Mouse (Mus musculus): Measurements from ENCODE around the gene Fyco1. TPM values are rescaled to one million over a fixed set of nuclear protein-coding genes. Genes with fewer than 3 reads are reported as not detected.
"Not testable (repeated sequence)": the region's sequence is repeated elsewhere in the genome, so short reads cannot be mapped to it uniquely, and the experiment has no call there.

The Fyco1 gene
- polyA plus RNA-seq, 1 experiment from 2014 or later = 13.5 TPM

- Histone ChIP-seq H3K27ac (ENCODE audit: low read depth, low read length) (no peak overlapping the region), H3K4me3 (ENCODE audit: low read depth, low read length) (no peak overlapping the region), H3K4me2 (ENCODE audit: low read depth, low read length) (no peak overlapping the region), H3K4me1 (ENCODE audit: control insufficient read depth, insufficient read depth, low read length) (no peaks in the 10 kb centered on the region), H3K27me3 (ENCODE audit: control insufficient read depth, insufficient read depth, low read length) (no peaks in the 10 kb centered on the region), H3K9ac (replicated peaks; ENCODE audit: low read depth, low read length) (no peak overlapping the region), H3K36me3 (ENCODE audit: control insufficient read depth, insufficient read depth, low read length) (no peaks in the 10 kb centered on the region), H3K9me3 (ENCODE audit: control insufficient read depth, low read length) (no peaks in the 10 kb centered on the region)
- 94% methylated on average over 2 of the region's 2 CpGs for WGBS
- no peak for ATAC-seq (ENCODE audit: low read depth)
These were observed 46.5 kb downstream of the Fyco1 start for GRCm38 (mm10) chr9:123805241-123805640.

- Histone ChIP-seq H3K4me3 (ENCODE audit: low read depth, low read length) (no peak overlapping the region), H3K9me3 (ENCODE audit: control insufficient read depth, low read length) (no peaks in the 10 kb centered on the region), H3K27me3 (ENCODE audit: control insufficient read depth, insufficient read depth, low read length) (no peaks in the 10 kb centered on the region), H3K36me3 (ENCODE audit: control insufficient read depth, insufficient read depth, low read length) (no peaks in the 10 kb centered on the region), H3K4me1 (ENCODE audit: control insufficient read depth, insufficient read depth, low read length) (no peaks in the 10 kb centered on the region), H3K4me2 (ENCODE audit: low read depth, low read length) (no peak overlapping the region), H3K9ac (replicated peaks; ENCODE audit: low read depth, low read length) (no peak overlapping the region), H3K27ac (ENCODE audit: low read depth, low read length) (no peak overlapping the region)
- no peak for ATAC-seq (ENCODE audit: low read depth)
These were observed 48.8 kb downstream of the Fyco1 start for GRCm38 (mm10) chr9:123802896-123803295.

- Histone ChIP-seq H3K9me3 (ENCODE audit: control insufficient read depth, low read length) (no peaks in the 10 kb centered on the region), H3K27ac (ENCODE audit: low read depth, low read length) (no peak overlapping the region), H3K9ac (replicated peaks; ENCODE audit: low read depth, low read length) (no peak overlapping the region), H3K4me2 (ENCODE audit: low read depth, low read length) (no peak overlapping the region), H3K36me3 (ENCODE audit: control insufficient read depth, insufficient read depth, low read length) (0 out of 2 replicates have a peak, but pooled peaks cover under 1% of the 10 kb centered on the region), H3K27me3 (ENCODE audit: control insufficient read depth, insufficient read depth, low read length) (no peaks in the 10 kb centered on the region), H3K4me1 (ENCODE audit: control insufficient read depth, insufficient read depth, low read length) (no peaks in the 10 kb centered on the region), H3K4me3 (ENCODE audit: low read depth, low read length) (no peak overlapping the region)
- ATAC-seq (ENCODE audit: low read depth) = no peak
- 94% methylated on average over 2 of the region's 2 CpGs for WGBS
These were observed 49.3 kb downstream of the Fyco1 start for GRCm38 (mm10) chr9:123802421-123802820.

- Histone ChIP-seq H3K27me3 (ENCODE audit: control insufficient read depth, insufficient read depth, low read length) (no peaks in the 10 kb centered on the region), H3K9me3 (ENCODE audit: control insufficient read depth, low read length) (no peaks in the 10 kb centered on the region), H3K4me1 (ENCODE audit: control insufficient read depth, insufficient read depth, low read length) (no peaks in the 10 kb centered on the region), H3K4me2 (ENCODE audit: low read depth, low read length) (no peak overlapping the region), H3K4me3 (ENCODE audit: low read depth, low read length) (no peak overlapping the region), H3K36me3 (ENCODE audit: control insufficient read depth, insufficient read depth, low read length) (0 out of 2 replicates have a peak, but pooled peaks cover 4% of the 10 kb centered on the region), H3K27ac (ENCODE audit: low read depth, low read length) (no peak overlapping the region), H3K9ac (replicated peaks; ENCODE audit: low read depth, low read length) (no peak overlapping the region)
- ATAC-seq (ENCODE audit: low read depth) = no peak
- WGBS = 100% methylated on average over 1 of the region's 1 CpGs
These were observed 50.2 kb downstream of the Fyco1 start for GRCm38 (mm10) chr9:123801527-123801926.

- no peaks in the 10 kb centered on the region for H3K4me1 ChIP-seq (ENCODE audit: control insufficient read depth, insufficient read depth, low read length)
- H3K36me3 ChIP-seq (ENCODE audit: control insufficient read depth, insufficient read depth, low read length) = peaks cover 4% of the 10 kb centered on the region; the same call in 1 of the 2 replicates
- H3K9me3 ChIP-seq (ENCODE audit: control insufficient read depth, low read length) = no peaks in the 10 kb centered on the region
- H3K27ac ChIP-seq (ENCODE audit: low read depth, low read length) = no peak overlapping the region
- ATAC-seq (ENCODE audit: low read depth) = peak; percentile 58; the same call in 1 of the 2 replicates
- 64% methylated on average over 3 of the region's 3 CpGs for WGBS
- H3K4me3 ChIP-seq (ENCODE audit: low read depth, low read length) = no peak overlapping the region
- H3K4me2 ChIP-seq (ENCODE audit: low read depth, low read length) = no peak overlapping the region
- H3K27me3 ChIP-seq (ENCODE audit: control insufficient read depth, insufficient read depth, low read length) = no peaks in the 10 kb centered on the region
- H3K9ac ChIP-seq (replicated peaks; ENCODE audit: low read depth, low read length) = no peak overlapping the region
These were observed 55.5 kb downstream of the Fyco1 start for GRCm38 (mm10) chr9:123796174-123796573.

- H3K27ac ChIP-seq (ENCODE audit: low read depth, low read length) = no peak overlapping the region
- no peaks in the 10 kb centered on the region for H3K27me3 ChIP-seq (ENCODE audit: control insufficient read depth, insufficient read depth, low read length)
- 75% methylated on average over 4 of the region's 4 CpGs for WGBS
- no peaks in the 10 kb centered on the region for H3K4me1 ChIP-seq (ENCODE audit: control insufficient read depth, insufficient read depth, low read length)
- H3K36me3 ChIP-seq (ENCODE audit: control insufficient read depth, insufficient read depth, low read length) = no peaks in the 10 kb centered on the region; the same call in none of the 2 replicates
- ATAC-seq (ENCODE audit: low read depth) = no peak
- H3K9me3 ChIP-seq (ENCODE audit: control insufficient read depth, low read length) = no peaks in the 10 kb centered on the region
- no peak overlapping the region for H3K4me2 ChIP-seq (ENCODE audit: low read depth, low read length)
- H3K4me3 ChIP-seq (ENCODE audit: low read depth, low read length) = no peak overlapping the region
- H3K9ac ChIP-seq (replicated peaks; ENCODE audit: low read depth, low read length) = no peak overlapping the region
These were observed 62.7 kb downstream of the Fyco1 start for GRCm38 (mm10) chr9:123788855-123789529.

- H3K27me3 ChIP-seq (ENCODE audit: control insufficient read depth, insufficient read depth, low read length); H3K36me3 ChIP-seq (ENCODE audit: control insufficient read depth, insufficient read depth, low read length); H3K4me2 ChIP-seq (ENCODE audit: low read depth, low read length); ATAC-seq (ENCODE audit: low read depth); H3K4me3 ChIP-seq (ENCODE audit: low read depth, low read length); H3K4me1 ChIP-seq (ENCODE audit: control insufficient read depth, insufficient read depth, low read length); H3K9ac ChIP-seq (replicated peaks; ENCODE audit: low read depth, low read length); H3K27ac ChIP-seq (ENCODE audit: low read depth, low read length); H3K9me3 ChIP-seq (ENCODE audit: control insufficient read depth, low read length): not testable (repeated sequence)
- 40% methylated on average over 2 of the region's 2 CpGs for WGBS
These were observed 78.4 kb downstream of the Fyco1 start for GRCm38 (mm10) chr9:123773299-123773698.

- Histone ChIP-seq H3K4me3 (ENCODE audit: low read depth, low read length) (no peak overlapping the region), H3K4me2 (ENCODE audit: low read depth, low read length) (no peak overlapping the region), H3K27me3 (ENCODE audit: control insufficient read depth, insufficient read depth, low read length) (no peaks in the 10 kb centered on the region), H3K36me3 (ENCODE audit: control insufficient read depth, insufficient read depth, low read length) (no peaks in the 10 kb centered on the region), H3K27ac (ENCODE audit: low read depth, low read length) (no peak overlapping the region), H3K9me3 (ENCODE audit: control insufficient read depth, low read length) (no peaks in the 10 kb centered on the region), H3K4me1 (ENCODE audit: control insufficient read depth, insufficient read depth, low read length) (no peaks in the 10 kb centered on the region), H3K9ac (replicated peaks; ENCODE audit: low read depth, low read length) (no peak overlapping the region)
- 69% methylated on average over 6 of the region's 6 CpGs for WGBS
- ATAC-seq (ENCODE audit: low read depth) = no peak
These were observed 82.2 kb downstream of the Fyco1 start for GRCm38 (mm10) chr9:123769532-123769931.

- Histone ChIP-seq H3K27ac (ENCODE audit: low read depth, low read length) (no peak overlapping the region), H3K9ac (replicated peaks; ENCODE audit: low read depth, low read length) (no peak overlapping the region), H3K4me1 (ENCODE audit: control insufficient read depth, insufficient read depth, low read length) (no peaks in the 10 kb centered on the region), H3K9me3 (ENCODE audit: control insufficient read depth, low read length) (no peaks in the 10 kb centered on the region), H3K4me3 (ENCODE audit: low read depth, low read length) (no peak overlapping the region), H3K36me3 (ENCODE audit: control insufficient read depth, insufficient read depth, low read length) (no peaks in the 10 kb centered on the region), H3K4me2 (ENCODE audit: low read depth, low read length) (no peak overlapping the region), H3K27me3 (ENCODE audit: control insufficient read depth, insufficient read depth, low read length) (no peaks in the 10 kb centered on the region)
- no peak for ATAC-seq (ENCODE audit: low read depth)
- 89% methylated on average over 1 of the region's 1 CpGs for WGBS
These were observed 83.3 kb downstream of the Fyco1 start for GRCm38 (mm10) chr9:123768443-123768842.

Measured in neural tube, embryonic 14.5 days (tissue).